Mouse (Mus musculus) heart, postnatal 36 days (tissue): ENCODE data around the gene Pmf1. TPM values are rescaled to one million over a fixed set of nuclear protein-coding genes. Genes with fewer than 3 reads are reported as not detected.
"Not testable (repeated sequence)": the region's sequence is repeated elsewhere in the genome, so short reads cannot be mapped to it uniquely, and the experiment has no call there.

ENCODE experiments used
- DNase-seq, 2 experiments: peaks; one replicate each; pipeline ENCODE4 v3.0.0; 2021 to 2022
- intact Hi-C: fragments of 180-260 bp; cut with DNase I; formaldehyde crosslinking; loops from one replicate; pipeline ENCODE4 v1.15.1; 2025
- total RNA-seq, 2 experiments: library from RNA; stranded (reverse); gene quantifications; 2 replicates each; pipeline ENCODE4 v1.2.3; 2021

Pmf1 gene
- total RNA-seq, 2 experiments from 2014 or later = 14.5 to 18.3 TPM

DNA sequence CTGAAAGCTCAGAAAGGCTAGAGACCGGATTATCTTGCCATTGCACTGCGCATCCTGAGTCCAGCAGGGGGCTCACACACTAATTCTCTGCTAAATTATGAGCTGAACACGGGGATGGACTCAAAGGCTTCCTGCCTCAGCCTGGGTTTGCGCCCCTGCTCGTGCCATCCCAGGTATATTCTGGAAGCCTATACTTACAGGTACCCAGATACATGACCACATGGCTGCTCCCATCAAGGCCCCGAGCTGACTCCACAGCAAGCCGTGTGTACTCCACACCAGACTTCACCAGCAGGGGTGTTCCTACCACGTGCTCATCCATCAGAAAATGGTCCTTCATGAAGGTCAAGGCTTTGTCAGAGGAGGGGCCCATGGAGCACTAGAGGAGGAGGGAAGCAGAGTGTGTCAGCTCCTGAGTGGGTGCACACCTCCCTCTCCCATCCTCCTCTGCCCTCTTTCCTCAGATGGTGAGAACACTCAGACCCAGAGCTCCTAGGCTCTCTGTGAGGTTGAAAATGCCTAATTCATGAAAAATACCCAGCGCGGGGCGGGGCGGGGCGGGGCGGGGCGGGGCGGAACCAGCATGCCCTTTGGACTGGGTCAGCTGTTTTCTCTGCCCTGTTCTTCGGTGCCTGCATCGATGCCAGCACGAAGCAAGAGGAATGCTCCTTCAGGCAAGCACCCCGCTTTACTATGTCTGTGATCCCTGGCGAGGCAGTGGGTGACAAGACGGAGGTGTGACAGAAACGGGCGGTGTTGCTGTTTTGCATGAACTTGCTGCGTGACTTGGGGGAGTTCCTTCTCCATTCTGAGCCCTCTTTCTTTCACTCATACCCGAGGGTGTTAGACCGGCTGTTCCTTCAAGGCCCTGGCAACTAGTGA lies 30.6 kb upstream of the Pmf1 start:
- intact Hi-C loops = loop anchor here (2.0 kb wide), 1 partner anchor 26 kb away; no protein-coding TSS in a partner anchor

DNA sequence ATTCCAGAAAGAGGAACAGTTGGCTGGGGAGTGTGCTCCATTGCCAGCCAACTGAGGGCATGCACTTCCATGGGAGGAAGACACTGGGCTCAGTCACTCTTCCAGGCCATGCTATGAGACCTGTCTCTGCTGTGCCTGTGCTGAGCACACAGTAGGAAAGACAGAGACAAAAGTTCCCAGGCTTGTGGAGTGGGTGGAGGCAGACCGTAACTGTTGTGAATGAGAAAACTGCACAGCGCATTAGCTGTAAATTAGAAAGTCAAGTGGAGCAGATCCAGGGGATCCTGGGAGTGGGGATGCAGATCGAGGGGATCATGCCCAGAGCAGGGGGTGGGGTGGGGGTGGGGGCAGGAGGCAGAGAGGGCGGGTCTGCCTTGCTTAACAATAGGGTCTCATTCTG lies 29.5 kb upstream of the Pmf1 start:
- intact Hi-C loops = loop anchor here (2.0 to 5.0 kb wide), 2 partner anchors 21 to 38 kb away; partner anchors contain the start of gene Sema4a
- no peak for DNase-seq

More for the DNA sequence above, 30.6 kb upstream of the Pmf1 start:
- peak in 1 of 2 experiments; percentile 37 for DNase-seq

DNA sequence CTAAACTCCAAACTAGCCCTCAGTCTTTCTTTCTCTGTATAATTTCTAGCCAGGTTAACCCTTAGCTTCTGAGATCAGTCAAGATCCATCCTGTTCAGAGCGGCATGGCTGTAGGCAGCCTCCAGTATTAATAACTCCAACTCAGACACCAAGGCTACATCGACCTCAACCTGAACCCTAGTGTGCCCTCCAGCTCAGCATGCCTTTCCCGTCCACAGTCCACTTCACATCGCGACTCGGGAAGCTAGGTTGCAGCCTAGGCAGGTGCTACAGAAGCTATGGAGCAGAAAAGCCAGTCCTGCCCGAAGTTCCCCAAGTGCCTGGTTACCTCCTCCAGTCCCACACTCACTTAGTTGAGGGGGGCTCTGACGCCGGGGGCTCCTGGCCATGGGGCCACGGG lies 27.3 kb upstream of the Pmf1 start:
- no peak for DNase-seq
- intact Hi-C loops = loop anchor here (5.0 kb wide), 1 partner anchor 40 kb away; no protein-coding TSS in a partner anchor

- intact Hi-C loops = loop anchor here (5.0 kb wide), 1 partner anchor 41 kb away; no protein-coding TSS in a partner anchor
- DNase-seq = peak in 1 of 2 experiments; percentile 49
Measured at GRCm38 (mm10) chr3:88436395-88437201, 26.5 kb upstream of the Pmf1 start.

GRCm38 (mm10) chr3:88435515-88435914 lies 25.4 kb upstream of the Pmf1 start:
- intact Hi-C loops = loop anchor here (5.0 kb wide), 1 partner anchor 42 kb away; no protein-coding TSS in a partner anchor

GRCm38 (mm10) chr3:88428639-88429038 lies 18.5 kb upstream of the Pmf1 start:
- DNase-seq, intact Hi-C loops: not testable (repeated sequence)

More at GRCm38 (mm10) chr3:88435515-88435914, 25.4 kb upstream of the Pmf1 start:
- DNase-seq = no peak

- intact Hi-C loops = no loop called here
Measured at GRCm38 (mm10) chr3:88427342-88427905, 17.3 kb upstream of the Pmf1 start.

DNA sequence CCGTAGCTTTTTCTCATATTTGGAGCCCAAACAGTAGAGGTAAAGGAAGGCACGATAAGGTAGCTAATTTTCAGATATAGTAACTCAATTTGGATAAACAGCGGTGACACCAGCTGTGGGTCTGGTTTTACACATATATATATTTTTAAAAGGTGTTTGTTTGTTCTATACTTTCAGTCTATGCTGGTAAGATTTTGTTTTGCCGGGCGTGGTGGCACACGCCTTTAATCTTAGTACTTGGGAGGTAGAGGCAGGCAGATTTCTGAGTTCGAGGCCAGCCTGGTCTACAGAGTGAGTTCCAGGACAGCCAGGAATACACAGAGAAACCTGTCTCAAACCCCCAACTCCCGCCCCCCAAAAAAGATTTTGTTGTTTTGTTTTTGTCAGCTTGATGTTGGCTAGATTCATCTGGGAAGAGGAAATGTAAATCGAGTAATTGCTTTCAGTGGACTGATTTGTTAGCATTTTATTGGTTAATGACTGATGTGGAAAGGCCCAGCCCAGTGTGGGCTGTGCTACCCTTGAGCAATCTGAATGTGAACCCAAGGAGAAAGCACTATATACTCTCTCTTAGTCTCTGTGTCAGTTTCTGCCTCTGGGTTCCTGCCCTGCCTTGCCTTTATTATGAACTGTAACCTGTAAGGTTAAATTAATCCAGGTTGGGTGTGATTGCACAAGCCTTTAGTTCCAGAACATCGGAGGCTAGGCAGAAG lies 15.7 kb upstream of the Pmf1 start:
- no peak for DNase-seq
- intact Hi-C loops = loop anchor here (2.0 kb wide), 1 partner anchor 15 kb away; the partner anchor contains the start of gene Pmf1

More at GRCm38 (mm10) chr3:88427342-88427905, 17.3 kb upstream of the Pmf1 start:
- no peak for DNase-seq

DNA sequence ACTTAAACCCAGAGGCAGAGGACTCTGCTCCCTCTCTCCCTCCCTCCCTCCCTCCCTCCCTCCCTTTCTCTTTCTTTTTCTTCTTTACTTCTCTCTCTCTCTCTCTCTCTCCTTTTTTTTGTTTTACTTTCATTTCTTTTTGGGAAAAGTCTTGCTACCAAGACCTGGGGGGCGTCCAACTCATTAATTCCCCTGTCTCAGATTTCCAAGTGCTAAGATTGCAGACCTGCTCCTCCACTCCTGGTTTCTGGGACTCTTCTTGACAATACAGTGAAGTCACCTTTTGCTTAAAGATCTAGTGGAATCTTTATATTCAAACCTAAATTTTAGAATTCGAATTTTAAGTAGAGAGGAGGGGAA lies 15.2 kb upstream of the Pmf1 start:
- intact Hi-C loops = loop anchor here (2.0 kb wide), 1 partner anchor 15 kb away; the partner anchor contains the start of gene Pmf1
- no peak for DNase-seq

- DNase-seq = peak; percentile 93 to 96
- intact Hi-C loops = loop anchor here (2.0 kb wide), 1 partner anchor 14 kb away; the partner anchor contains the start of gene Pmf1
Measured at GRCm38 (mm10) chr3:88424605-88425329, 14.6 kb upstream of the Pmf1 start, which contains the start of gene Slc25a44. Gene Slc25a44, minus strand, starts transcription at chr3:88425139.

GRCm38 (mm10) chr3:88422020-88422720 lies 12.0 kb upstream of the Pmf1 start:
- no peak for DNase-seq
- intact Hi-C loops = no loop called here

DNA sequence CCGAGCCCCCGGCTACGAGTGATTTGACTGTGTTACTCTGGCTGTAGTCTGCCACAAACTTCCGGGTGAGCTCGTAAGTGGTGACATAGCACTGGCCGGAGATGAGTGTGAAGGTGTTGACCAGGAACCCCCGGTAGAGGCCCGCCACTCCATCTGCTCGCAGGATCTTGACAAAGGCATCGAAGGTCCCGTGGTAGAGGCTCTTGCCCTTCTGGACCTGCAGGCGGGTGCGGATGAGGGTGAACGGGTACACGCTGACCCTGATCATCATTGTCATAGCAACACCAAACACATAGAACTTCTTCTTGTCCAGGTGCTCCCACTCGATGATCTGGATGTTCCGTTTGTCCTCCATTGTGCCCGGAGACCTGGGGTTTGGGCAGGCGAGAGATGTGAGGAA lies 10.6 kb upstream of the Pmf1 start:
- DNase-seq = no peak
- intact Hi-C loops = no loop called here

DNA sequence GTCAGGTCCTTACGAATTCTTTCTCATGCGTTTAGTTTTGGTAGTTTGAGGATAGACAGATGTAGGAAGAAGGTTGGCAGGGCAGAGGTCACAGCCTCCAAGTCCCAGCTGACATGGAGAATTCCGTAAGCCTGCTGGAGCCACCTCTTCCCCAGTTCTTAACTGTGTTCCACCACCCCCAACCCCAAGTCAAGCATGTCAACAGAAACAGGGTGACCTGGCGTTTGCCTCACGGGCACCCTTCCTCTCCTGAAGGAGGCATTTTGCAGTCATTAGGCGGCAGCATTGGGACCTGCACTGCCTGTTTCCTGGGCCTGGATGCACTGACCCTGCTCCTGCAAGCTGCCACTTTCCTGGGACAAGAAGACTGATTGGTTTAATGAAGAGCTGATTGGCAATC lies 7.9 kb upstream of the Pmf1 start:
- DNase-seq = no peak
- intact Hi-C loops = no loop called here

DNA sequence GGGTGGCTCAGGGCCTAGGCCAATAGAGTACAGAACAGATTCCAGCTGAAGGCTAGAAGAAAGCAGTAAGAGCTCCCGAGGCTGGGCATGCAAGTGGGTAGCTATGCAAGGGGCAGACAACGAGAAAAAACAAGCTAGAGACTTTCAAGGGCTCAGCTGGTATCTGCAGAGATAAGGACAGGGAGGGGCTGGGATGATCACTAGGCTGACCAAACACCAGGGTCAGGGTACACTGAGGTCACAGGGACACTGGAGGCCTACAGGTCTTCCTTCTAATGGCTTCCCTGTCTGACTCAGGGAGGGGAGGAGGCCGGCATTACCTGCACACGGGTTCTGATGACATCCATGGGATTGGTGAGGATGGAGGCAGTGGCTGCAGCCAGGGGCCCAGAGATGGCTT lies 5.5 kb upstream of the Pmf1 start:
- intact Hi-C loops = no loop called here

DNA sequence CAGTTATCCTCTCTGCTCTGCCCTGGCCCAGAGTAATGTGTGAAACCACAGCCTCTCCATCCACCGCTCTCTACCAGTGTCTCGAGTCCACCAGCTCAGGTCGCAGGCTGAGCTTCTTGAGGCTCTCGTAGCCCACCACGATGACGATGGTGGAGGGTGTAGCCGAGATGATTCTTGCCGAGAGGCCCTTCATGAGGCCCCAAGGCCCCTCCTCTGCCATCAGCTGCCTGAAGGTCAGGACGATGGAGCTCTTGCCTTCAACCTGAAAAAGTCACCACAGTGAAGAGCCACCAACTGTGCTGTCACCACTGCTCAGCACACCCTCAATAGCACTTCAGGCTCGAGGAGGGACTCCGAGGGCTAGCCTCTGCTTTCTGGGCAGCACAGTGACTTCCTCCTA lies 2.5 kb upstream of the Pmf1 start:
- intact Hi-C loops = no loop called here
- no peak for DNase-seq

More for the DNA sequence above, 5.5 kb upstream of the Pmf1 start:
- no peak for DNase-seq

DNA sequence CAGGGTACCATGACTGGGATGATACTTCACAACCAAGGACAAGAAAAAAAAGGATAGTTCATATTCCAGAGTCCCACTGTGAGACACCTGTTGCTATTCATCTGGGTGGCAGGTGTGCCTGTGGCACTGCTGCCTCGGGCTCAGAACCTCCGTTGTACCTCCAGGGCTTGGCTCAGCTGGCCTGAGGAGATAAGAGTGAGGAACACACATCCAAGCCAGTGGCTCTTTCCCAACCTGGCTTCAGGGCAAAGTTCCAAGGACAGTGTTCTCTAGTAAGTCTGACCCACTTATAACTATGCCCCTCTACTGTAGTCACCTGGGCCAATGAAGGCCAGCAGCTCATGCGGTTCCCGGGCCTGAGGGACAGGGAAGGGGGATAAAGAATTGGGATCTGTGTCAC lies 1.6 kb upstream of the Pmf1 start:
- intact Hi-C loops = loop anchor here (2.0 kb wide), 1 partner anchor 13 kb away; the partner anchor contains the start of gene Slc25a44
- DNase-seq = peak in 1 of 2 experiments; percentile 24

- intact Hi-C loops = loop anchor here (2.0 kb wide), 1 partner anchor 14 kb away; the partner anchor contains the start of gene Slc25a44
- DNase-seq = no peak
Measured at GRCm38 (mm10) chr3:88410645-88411031, 507 bp upstream of the Pmf1 start.

DNA sequence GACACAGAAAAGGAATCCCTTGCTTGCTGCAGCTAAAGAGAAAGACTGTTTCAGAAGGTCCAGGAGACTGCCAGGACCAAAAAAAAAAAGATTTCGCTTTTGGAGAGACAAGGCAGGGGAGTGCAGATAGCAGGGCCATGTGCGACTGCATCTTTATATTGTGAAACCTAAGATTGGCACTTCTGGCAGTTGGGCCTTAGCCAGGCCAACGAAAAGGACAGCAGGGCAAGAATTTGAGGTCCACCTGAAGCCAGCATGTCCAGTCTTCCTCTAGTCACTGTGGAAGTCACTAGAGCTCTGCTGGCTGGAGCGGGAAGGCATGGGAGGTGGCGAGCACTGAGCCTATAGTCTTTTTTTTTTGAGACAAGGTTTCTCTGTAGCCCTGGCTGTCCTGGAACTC lies 1.2 kb downstream of the Pmf1 start:
- DNase-seq = no peak
- intact Hi-C loops = loop anchor here (2.0 kb wide), 1 partner anchor 68 kb away; no protein-coding TSS in a partner anchor
